Mouse (Mus musculus) forebrain, postnatal 0 days (tissue): ENCODE results near the gene Gm10271. TPM values are rescaled to one million over a fixed set of nuclear protein-coding genes. Genes with fewer than 3 reads are reported as not detected.
A peak's percentile ranks its signal among the peaks of the same experiment; 100 is the strongest.

ENCODE experiments used
- ATAC-seq: fragments of 200-750 bp; cut with Nextera tagmentation; 2 replicates; pipeline ENCODE4 v1.8.0; 2017; ENCODE audit warnings: mild to moderate bottlenecking, moderate library complexity
- DNase-seq: peaks from one replicate; pipeline ENCODE4 v3.0.0-alpha.2; 2015
- H3K27ac ChIP-seq: fragments of 300-500 bp; sonication (generic); 2 replicates; pipeline ENCODE4 v1.5.1; 2014; ENCODE audit warnings: low read depth, mild to moderate bottlenecking, antibody characterized with exemption, low read length, moderate library complexity, mixed read lengths
- H3K27me3 ChIP-seq: fragments of 300-500 bp; sonication (generic); 2 replicates; pipeline ENCODE4 v1.6.1; 2014; ENCODE audit warnings: mild to moderate bottlenecking, low read length, mixed read lengths; ENCODE audit not compliant: insufficient read depth
- H3K36me3 ChIP-seq: fragments of 300-500 bp; sonication (generic); 2 replicates; pipeline ENCODE4 v1.6.1; 2014; ENCODE audit warnings: mild to moderate bottlenecking, moderate library complexity; ENCODE audit not compliant: insufficient read depth
- H3K4me1 ChIP-seq: fragments of 300-500 bp; sonication (generic); 2 replicates; pipeline ENCODE4 v1.6.1; 2014; ENCODE audit warnings: antibody characterized with exemption; ENCODE audit not compliant: insufficient read depth
- H3K4me2 ChIP-seq: fragments of 300-500 bp; sonication (generic); 2 replicates; pipeline ENCODE4 v1.6.1; 2014; ENCODE audit warnings: low read depth, mild to moderate bottlenecking, moderate library complexity
- H3K4me3 ChIP-seq: fragments of 300-500 bp; sonication (generic); 2 replicates; pipeline ENCODE4 v1.5.1; 2014; ENCODE audit warnings: low read depth, low read length, mixed read lengths
- H3K9ac ChIP-seq: fragments of 300-500 bp; sonication (generic); 2 replicates; pipeline ENCODE4 v1.6.1; 2014; ENCODE audit warnings: mild to moderate bottlenecking
- H3K9me3 ChIP-seq: fragments of 300-500 bp; sonication (generic); 2 replicates; pipeline ENCODE4 v1.6.1; 2016; ENCODE audit warnings: low read length
- CTCF ChIP-seq: sonication (generic); IDR thresholded peaks from 2 replicates; pipeline ENCODE4 v1.5.1; 2016; ENCODE audit warnings: antibody characterized with exemption, control low read depth, low read depth
- WGBS: fragments of 180-500 bp; shearing (Covaris S2); extraction: QIAGEN DNeasy Blood & Tissue Kit; methylation state at CpG from one replicate; pipeline ENCODE4 v1.1.7; 2014; 5-methylcytosine and 5-hydroxymethylcytosine counted together
- polyA plus RNA-seq: library from polyadenylated mRNA; unstranded; fragments of >200 nt; fragmentation: Nextera tagmentation; extraction: Ambion mirVana; gene quantifications from 2 replicates; pipeline ENCODE4 v1.2.1, GENCODE M21; 2015
- total RNA-seq: library from RNA; depleted of rRNA; stranded (reverse); fragments of >200 nt; gene quantifications from 2 replicates; pipeline ENCODE4 v1.2.3, GENCODE M21; 2014; rRNA removed

Gm10271 gene
- total RNA-seq: not detected in 2 replicates
- polyA plus RNA-seq: not detected in 2 replicates

GRCm38 (mm10) chr10:116972509-116972908 is at the start of gene Gm10271:
TSS of gene Gm10271 (minus strand) at chr10:116972609.
- TF ChIP-seq CTCF: no peak
- no peak within 1 kb of the TSS for H3K27ac ChIP-seq
- WGBS: 95% methylated on average over 6 of the region's 6 CpGs
- no peak within 1 kb of the TSS for H3K4me2 ChIP-seq
- H3K9me3 ChIP-seq: no peaks in the 10 kb centered on the region
- H3K4me1 ChIP-seq: no peaks in the 10 kb centered on the region
- no peak within 1 kb of the TSS for H3K4me3 ChIP-seq
- H3K36me3 ChIP-seq: no peaks in the 10 kb centered on the region
- ATAC-seq: no peak
- no peak for DNase-seq
- no peaks in the 10 kb centered on the region for H3K27me3 ChIP-seq
- no peak within 1 kb of the TSS for H3K9ac ChIP-seq

GRCm38 (mm10) chr10:117021020-117021754 is 48.8 kb upstream of the Gm10271 start:
- H3K36me3 ChIP-seq: no peaks in the 10 kb centered on the region
- H3K4me2 ChIP-seq: no peak overlapping the region
- ATAC-seq: 0 out of 2 replicates have a peak, but pooled peaks have one; percentile 12
- DNase-seq: no peak
- no peak overlapping the region for H3K27ac ChIP-seq
- WGBS: 23% methylated on average over 21 of the region's 21 CpGs
- TF ChIP-seq CTCF: no peak
- no peaks in the 10 kb centered on the region for H3K9me3 ChIP-seq
- no peak overlapping the region for H3K9ac ChIP-seq
- H3K4me3 ChIP-seq: no peak overlapping the region
- H3K27me3 ChIP-seq: no peaks in the 10 kb centered on the region; the same call in 1 of the 2 replicates
- no peaks in the 10 kb centered on the region for H3K4me1 ChIP-seq

- no peak overlapping the region for H3K4me3 ChIP-seq
- H3K36me3 ChIP-seq: no peaks in the 10 kb centered on the region
- no peak for TF ChIP-seq CTCF
- H3K4me1 ChIP-seq: no peaks in the 10 kb centered on the region
- H3K27me3 ChIP-seq: no peaks in the 10 kb centered on the region; the same call in 1 of the 2 replicates
- no peak overlapping the region for H3K9ac ChIP-seq
- 42% methylated on average over 7 of the region's 7 CpGs for WGBS
- ATAC-seq (no peak), DNase-seq (no peak)
- no peak overlapping the region for H3K27ac ChIP-seq
- H3K9me3 ChIP-seq: no peaks in the 10 kb centered on the region
- H3K4me2 ChIP-seq: no peak overlapping the region
Measured at GRCm38 (mm10) chr10:117018281-117018840, 46.0 kb upstream of the Gm10271 start.

GRCm38 (mm10) chr10:117014565-117014964 is 42.2 kb upstream of the Gm10271 start:
- Histone ChIP-seq H3K4me3 (no peak overlapping the region), H3K27ac (0 out of 2 replicates have a peak overlapping the region, but pooled peaks have one; percentile 21), H3K27me3 (no peaks in the 10 kb centered on the region), H3K9me3 (no peaks in the 10 kb centered on the region), H3K4me1 (no peaks in the 10 kb centered on the region), H3K9ac (no peak overlapping the region), H3K36me3 (no peaks in the 10 kb centered on the region), H3K4me2 (no peak overlapping the region)
- peak; percentile 32 for ATAC-seq
- no peak for TF ChIP-seq CTCF
- 84% methylated on average over 5 of the region's 5 CpGs for WGBS
- DNase-seq: no peak

GRCm38 (mm10) chr10:117013689-117014390 is 41.4 kb upstream of the Gm10271 start:
- no peak overlapping the region for H3K4me3 ChIP-seq
- H3K9me3 ChIP-seq: no peaks in the 10 kb centered on the region
- 29% methylated on average over 12 of the region's 12 CpGs for WGBS
- 0 out of 2 replicates have a peak, but pooled peaks have one; percentile 9 for TF ChIP-seq CTCF
- DNase-seq (peak; percentile 62), ATAC-seq (peak; percentile 95)
- H3K4me2 ChIP-seq: peak overlapping the region; percentile 23
- H3K9ac ChIP-seq: no peak overlapping the region
- H3K4me1 ChIP-seq: no peaks in the 10 kb centered on the region
- no peaks in the 10 kb centered on the region for H3K27me3 ChIP-seq
- H3K27ac ChIP-seq: no peak overlapping the region
- H3K36me3 ChIP-seq: no peaks in the 10 kb centered on the region

- DNase-seq (no peak), ATAC-seq (no peak)
- Histone ChIP-seq H3K36me3 (no peaks in the 10 kb centered on the region), H3K27me3 (no peaks in the 10 kb centered on the region), H3K4me2 (no peak overlapping the region), H3K27ac (no peak overlapping the region), H3K9ac (no peak overlapping the region), H3K9me3 (no peaks in the 10 kb centered on the region), H3K4me3 (no peak overlapping the region), H3K4me1 (no peaks in the 10 kb centered on the region)
- 52% methylated on average over 8 of the region's 8 CpGs for WGBS
- TF ChIP-seq CTCF: no peak
Measured at GRCm38 (mm10) chr10:117011047-117011446, 38.6 kb upstream of the Gm10271 start.
